Comparison of ENCODE assay signal across 13 mouse cellular contexts in genomic region chr3:52982993-52983392, GRCm38 (mm10).
"Had no signal": no experiment of that assay in that cellular context is flagged by ENCODE, and none has a peak within 500 bp of the region (broad histone marks: within the 10 kb centered on the region; RNA-seq: fewer than 3 reads in every experiment).

No protein-coding gene starts in this region.

- H3K27ac ChIP-seq: kidney, postnatal 0 days; limb, embryonic 15.5 days; liver, embryonic 12.5 days; midbrain, embryonic 10.5 days; neural tube, embryonic 15.5 days had no signal

- DNase-seq: kidney, postnatal 36 days; lung, embryonic 14.5 days; lung, postnatal 10 days; lung, postnatal 4 days; midbrain, embryonic 14.5 days; thymus, adult 18-20 months; thymus, postnatal 14 days had no signal

- H3K4me1 ChIP-seq: midbrain, embryonic 10.5 days; neural tube, embryonic 15.5 days had no signal

- H3K4me3 ChIP-seq: limb, embryonic 15.5 days; liver, embryonic 12.5 days; midbrain, embryonic 10.5 days; myocyte; neural tube, embryonic 15.5 days had no signal

- H3K4me2 ChIP-seq: limb, embryonic 15.5 days; liver, embryonic 12.5 days; lung, embryonic 14.5 days; neural tube, embryonic 15.5 days had no signal

- ATAC-seq: liver, embryonic 12.5 days had no signal

- H3K9me3 ChIP-seq: limb, embryonic 15.5 days; liver, embryonic 12.5 days; midbrain, embryonic 10.5 days; neural tube, embryonic 15.5 days had no signal

- H3K27me3 ChIP-seq: liver, embryonic 12.5 days; neural tube, embryonic 15.5 days had no signal

- H3K9ac ChIP-seq: limb, embryonic 15.5 days; liver, embryonic 12.5 days; lung, embryonic 14.5 days; neural tube, embryonic 15.5 days had no signal
